Mouse (Mus musculus): ENCODE data around the gene Bcl7a. TPM values are rescaled to one million over a fixed set of nuclear protein-coding genes. Genes with fewer than 3 reads are reported as not detected.
A peak's percentile ranks its signal among the peaks of the same experiment; 100 is the strongest.

Bcl7a gene
- polyA plus RNA-seq, 1 experiment = 28.9 TPM

DNA sequence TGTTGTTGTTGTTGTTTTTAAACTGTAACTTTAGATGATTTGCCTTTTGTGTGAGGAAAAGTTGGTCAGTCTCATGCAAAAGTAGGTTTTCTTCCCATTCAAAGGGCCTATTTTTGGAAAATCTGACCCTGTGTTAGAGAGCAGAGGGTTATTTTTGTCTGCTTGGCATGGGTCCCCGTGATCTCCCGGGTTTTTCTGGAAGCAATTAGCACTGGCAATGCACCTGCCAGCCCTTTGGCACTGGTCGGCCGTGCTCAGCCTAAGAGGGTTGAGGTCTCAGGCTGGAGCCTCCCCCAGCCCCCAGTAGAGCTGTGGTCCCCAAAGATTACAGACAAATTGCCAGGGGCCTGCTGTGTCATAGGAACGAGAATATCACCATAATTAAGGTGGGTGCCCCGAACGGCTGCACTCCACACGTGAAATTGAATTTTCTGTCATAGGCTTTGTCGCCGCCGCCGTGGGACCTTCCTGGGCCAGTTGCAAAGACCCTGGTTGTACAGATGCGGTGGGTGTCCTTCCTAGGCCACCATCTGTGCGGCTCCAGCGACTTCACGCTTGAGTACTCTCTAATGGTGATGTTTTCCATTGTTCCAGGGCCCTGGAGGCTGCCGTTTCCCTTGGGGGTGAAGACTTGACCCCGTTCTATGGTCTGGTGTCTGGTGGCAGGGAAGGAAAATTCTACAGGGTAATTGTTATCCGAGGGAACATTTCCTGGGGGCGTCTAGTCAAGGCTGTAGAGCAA lies 41.7 kb upstream of the Bcl7a start:
- Histone ChIP-seq H3K4me3 (replicated peaks; ENCODE audit: insufficient read depth, low read depth, low read length) (no peak overlapping the region), H3K27me3 (ENCODE audit: control insufficient read depth, insufficient read depth, low read length) (no peaks in the 10 kb centered on the region), H3K27ac (ENCODE audit: insufficient read depth, low read length) (no peak overlapping the region), H3K4me1 (ENCODE audit: control insufficient read depth, insufficient read depth, low read length) (peaks cover 11% of the 10 kb centered on the region)
- DNase-seq = peak; percentile 72 to 81
- WGBS = 18% methylated on average over 20 of the region's 20 CpGs
- TF ChIP-seq CTCF (IDR thresholded peaks at IDR 0.05; ENCODE audit: borderline replicate concordance, insufficient read depth, low read depth, low read length) (no peak), POLR2A (IDR thresholded peaks at IDR 0.05; ENCODE audit: borderline replicate concordance, insufficient read depth, low read length) (no peak)

DNA sequence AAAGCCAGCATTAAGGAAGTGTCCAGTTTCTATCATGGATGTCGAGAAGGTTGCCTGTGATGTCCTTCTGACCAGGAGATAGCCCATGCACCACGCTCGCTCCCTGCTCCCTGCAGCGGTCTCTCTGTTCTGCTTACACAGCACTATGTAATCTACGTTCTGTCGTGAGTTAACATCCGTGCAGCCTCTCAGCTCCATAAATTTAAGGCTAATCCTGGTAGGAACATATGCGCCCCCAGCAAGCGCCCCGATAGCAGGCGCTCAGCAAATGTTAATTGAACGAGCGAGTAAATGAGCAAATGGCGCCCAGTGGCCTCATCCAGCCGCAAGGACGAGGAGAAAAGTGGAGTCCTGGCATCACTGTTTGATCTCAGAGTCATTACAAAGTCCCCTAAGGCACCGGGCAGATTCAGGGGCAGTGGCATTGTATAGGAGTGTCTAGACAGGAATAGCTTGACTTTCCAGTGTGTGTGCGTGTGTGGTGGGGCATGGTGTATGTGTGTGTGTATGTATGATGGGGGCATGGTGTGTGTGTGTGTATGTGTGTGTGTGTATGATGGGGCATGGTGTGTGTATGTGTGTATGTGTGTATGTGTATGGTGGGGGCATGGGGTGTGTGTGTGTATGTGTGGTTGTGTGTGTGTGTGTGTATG lies 35.9 kb upstream of the Bcl7a start:
- no peaks in the 10 kb centered on the region; the same call in 1 of the 2 replicates for H3K4me1 ChIP-seq (ENCODE audit: control insufficient read depth, insufficient read depth, low read length)
- WGBS = 71% methylated on average over 18 of the region's 18 CpGs
- TF ChIP-seq CTCF (IDR thresholded peaks at IDR 0.05; ENCODE audit: borderline replicate concordance, insufficient read depth, low read depth, low read length) (no peak), POLR2A (IDR thresholded peaks at IDR 0.05; ENCODE audit: borderline replicate concordance, insufficient read depth, low read length) (no peak)
- H3K27ac ChIP-seq (ENCODE audit: insufficient read depth, low read length) = no peak overlapping the region
- no peaks in the 10 kb centered on the region for H3K27me3 ChIP-seq (ENCODE audit: control insufficient read depth, insufficient read depth, low read length)
- H3K4me3 ChIP-seq (replicated peaks; ENCODE audit: insufficient read depth, low read depth, low read length) = no peak overlapping the region
- DNase-seq = no peak

DNA sequence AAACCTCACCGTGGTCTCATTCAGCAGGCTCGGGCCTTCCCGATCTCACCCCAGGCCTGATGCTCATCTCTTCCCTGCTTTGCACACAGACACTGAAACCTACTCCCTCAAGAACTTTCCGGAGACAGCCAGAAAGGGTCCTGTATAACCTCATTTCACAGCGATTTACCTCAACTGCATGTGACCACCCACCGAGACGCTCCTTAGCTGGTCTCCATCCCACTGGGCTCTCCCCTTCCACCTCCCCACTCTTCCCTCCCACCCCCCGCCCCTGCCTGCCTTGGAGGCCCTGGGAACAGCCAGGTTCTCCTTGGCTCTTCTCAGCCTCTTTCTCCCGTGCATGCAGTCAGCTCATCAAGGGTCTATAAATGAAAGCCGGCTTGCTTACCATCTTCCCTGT lies 33.8 kb upstream of the Bcl7a start:
- Histone ChIP-seq H3K27ac (ENCODE audit: insufficient read depth, low read length) (no peak overlapping the region), H3K27me3 (ENCODE audit: control insufficient read depth, insufficient read depth, low read length) (no peaks in the 10 kb centered on the region), H3K4me3 (replicated peaks; ENCODE audit: insufficient read depth, low read depth, low read length) (no peak overlapping the region), H3K4me1 (ENCODE audit: control insufficient read depth, insufficient read depth, low read length) (no peaks in the 10 kb centered on the region)
- TF ChIP-seq CTCF (IDR thresholded peaks at IDR 0.05; ENCODE audit: borderline replicate concordance, insufficient read depth, low read depth, low read length) = no peak
- no peak for TF ChIP-seq POLR2A (IDR thresholded peaks at IDR 0.05; ENCODE audit: borderline replicate concordance, insufficient read depth, low read length)
- DNase-seq = no peak
- 60% methylated on average over 10 of the region's 10 CpGs for WGBS

DNA sequence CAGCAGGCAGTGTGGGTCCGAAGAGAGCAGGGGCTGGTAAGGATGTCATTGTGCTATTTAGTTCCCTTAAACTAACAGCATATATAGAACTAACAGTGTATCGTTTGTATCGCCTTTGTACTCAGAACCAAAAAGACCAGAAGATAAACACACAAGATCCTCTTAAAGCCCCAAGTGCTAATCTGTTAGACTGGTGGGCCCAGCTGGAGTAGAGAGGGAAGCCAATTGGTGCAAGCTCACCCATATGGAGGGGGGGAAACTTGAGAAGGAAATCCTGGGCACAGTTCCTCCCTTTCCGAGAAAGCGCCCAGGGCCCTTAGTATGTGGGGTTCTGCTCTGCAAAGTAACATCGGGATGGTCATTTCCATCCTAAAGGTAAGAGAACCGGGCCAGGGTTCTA lies 33.4 kb upstream of the Bcl7a start:
- no peak overlapping the region for H3K4me3 ChIP-seq (replicated peaks; ENCODE audit: insufficient read depth, low read depth, low read length)
- DNase-seq = no peak
- TF ChIP-seq CTCF (IDR thresholded peaks at IDR 0.05; ENCODE audit: borderline replicate concordance, insufficient read depth, low read depth, low read length) (no peak), POLR2A (IDR thresholded peaks at IDR 0.05; ENCODE audit: borderline replicate concordance, insufficient read depth, low read length) (no peak)
- H3K27me3 ChIP-seq (ENCODE audit: control insufficient read depth, insufficient read depth, low read length) = no peaks in the 10 kb centered on the region
- WGBS = 73% methylated on average over 7 of the region's 7 CpGs
- H3K4me1 ChIP-seq (ENCODE audit: control insufficient read depth, insufficient read depth, low read length) = no peaks in the 10 kb centered on the region
- no peak overlapping the region for H3K27ac ChIP-seq (ENCODE audit: insufficient read depth, low read length)

DNA sequence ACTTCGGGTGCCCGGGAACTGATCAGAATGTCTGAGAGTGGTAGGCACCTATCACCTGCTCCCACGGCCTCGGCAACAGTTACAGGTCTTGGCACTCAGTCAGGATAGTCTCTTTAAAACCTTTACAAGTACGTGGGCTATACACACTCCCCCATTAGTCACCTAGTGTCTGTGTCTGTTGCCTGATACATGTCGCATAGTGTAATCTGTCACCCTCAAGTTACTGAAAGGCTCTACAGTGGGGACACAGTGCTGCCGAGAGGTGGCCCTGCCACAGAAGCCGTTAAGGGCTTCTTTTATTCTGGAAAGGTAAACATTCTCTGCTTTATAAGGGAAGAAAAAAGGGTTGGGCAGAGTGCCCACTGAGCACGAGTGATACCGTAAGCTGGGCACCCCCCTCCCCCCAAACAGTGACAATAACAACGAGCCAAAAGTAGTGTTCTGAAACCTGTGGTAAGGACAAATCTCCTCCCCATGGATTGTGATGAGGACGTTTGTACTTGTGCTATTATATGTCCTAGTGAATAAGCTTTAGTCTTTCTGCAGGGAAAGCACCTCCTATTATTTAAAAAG lies 30.5 kb upstream of the Bcl7a start:
- TF ChIP-seq CTCF (IDR thresholded peaks at IDR 0.05; ENCODE audit: borderline replicate concordance, insufficient read depth, low read depth, low read length) (no peak), POLR2A (IDR thresholded peaks at IDR 0.05; ENCODE audit: borderline replicate concordance, insufficient read depth, low read length) (no peak)
- 69% methylated on average over 12 of the region's 12 CpGs for WGBS
- no peak for DNase-seq
- Histone ChIP-seq H3K27me3 (ENCODE audit: control insufficient read depth, insufficient read depth, low read length) (no peaks in the 10 kb centered on the region), H3K27ac (ENCODE audit: insufficient read depth, low read length) (no peak overlapping the region), H3K4me1 (ENCODE audit: control insufficient read depth, insufficient read depth, low read length) (no peaks in the 10 kb centered on the region), H3K4me3 (replicated peaks; ENCODE audit: insufficient read depth, low read depth, low read length) (no peak overlapping the region)

DNA sequence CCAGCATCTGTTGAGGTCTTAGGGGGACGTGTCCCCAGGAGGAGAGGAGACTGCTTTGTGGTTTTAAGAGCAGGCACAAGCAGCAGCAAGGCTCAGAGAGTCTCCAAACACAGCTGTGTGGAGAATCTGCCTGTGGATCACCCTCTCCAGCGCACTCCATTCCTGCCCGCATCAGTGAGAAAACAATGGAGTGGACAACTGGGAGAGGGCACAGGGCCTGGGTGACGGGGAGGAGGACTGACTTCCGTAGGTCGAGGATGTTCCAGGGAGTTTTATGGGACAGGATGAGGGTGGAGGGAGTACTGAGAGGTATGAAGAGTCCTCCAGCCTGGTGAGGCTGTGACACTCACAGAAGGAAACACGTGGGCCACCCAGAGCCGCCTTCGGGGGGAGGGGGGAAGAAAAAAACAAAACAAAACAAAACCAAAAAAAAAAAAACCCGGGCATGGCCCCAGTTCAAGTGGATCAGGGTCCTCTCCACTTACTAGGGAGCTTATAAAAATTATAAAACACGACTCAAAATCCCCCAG lies 29.7 kb upstream of the Bcl7a start:
- no peak overlapping the region for H3K4me3 ChIP-seq (replicated peaks; ENCODE audit: insufficient read depth, low read depth, low read length)
- no peak for TF ChIP-seq CTCF (IDR thresholded peaks at IDR 0.05; ENCODE audit: borderline replicate concordance, insufficient read depth, low read depth, low read length)
- no peak for TF ChIP-seq POLR2A (IDR thresholded peaks at IDR 0.05; ENCODE audit: borderline replicate concordance, insufficient read depth, low read length)
- H3K4me1 ChIP-seq (ENCODE audit: control insufficient read depth, insufficient read depth, low read length) = no peaks in the 10 kb centered on the region
- no peak overlapping the region for H3K27ac ChIP-seq (ENCODE audit: insufficient read depth, low read length)
- 66% methylated on average over 11 of the region's 11 CpGs for WGBS
- DNase-seq = no peak
- no peaks in the 10 kb centered on the region for H3K27me3 ChIP-seq (ENCODE audit: control insufficient read depth, insufficient read depth, low read length)

DNA sequence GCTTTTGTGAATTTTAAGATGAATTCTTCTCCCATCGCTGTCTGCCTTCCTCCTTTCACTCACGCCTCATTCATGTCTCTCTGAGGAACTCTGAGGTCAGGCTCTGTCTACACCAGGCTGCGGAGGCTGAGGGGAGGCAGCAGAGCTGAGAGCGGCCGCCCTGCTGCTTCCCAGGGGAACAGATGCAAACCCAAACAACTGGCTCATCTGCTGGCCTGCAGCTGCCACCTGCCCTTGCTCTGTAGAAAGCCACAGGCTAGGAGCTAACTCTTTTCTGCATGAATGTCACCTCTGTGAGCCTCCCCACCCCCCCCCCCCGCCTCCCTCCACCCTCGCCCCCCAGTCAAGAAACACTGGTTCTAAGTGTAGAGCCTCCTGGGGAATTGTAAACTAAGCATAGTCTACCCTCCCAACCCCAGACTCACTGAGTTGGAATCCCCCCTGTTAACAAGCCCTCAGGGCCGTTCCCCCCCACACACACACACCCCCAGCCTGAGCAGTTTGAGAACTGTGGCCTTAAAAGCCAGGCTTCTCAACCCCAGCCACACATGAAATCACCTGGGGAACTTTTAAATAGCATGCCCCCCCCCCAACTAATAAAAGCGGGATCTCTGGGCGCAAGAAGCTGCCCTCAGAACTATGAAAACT lies 28.3 kb upstream of the Bcl7a start:
- TF ChIP-seq CTCF (IDR thresholded peaks at IDR 0.05; ENCODE audit: borderline replicate concordance, insufficient read depth, low read depth, low read length) (no peak), POLR2A (IDR thresholded peaks at IDR 0.05; ENCODE audit: borderline replicate concordance, insufficient read depth, low read length) (no peak)
- Histone ChIP-seq H3K27ac (ENCODE audit: insufficient read depth, low read length) (no peak overlapping the region), H3K4me3 (replicated peaks; ENCODE audit: insufficient read depth, low read depth, low read length) (no peak overlapping the region), H3K27me3 (ENCODE audit: control insufficient read depth, insufficient read depth, low read length) (no peaks in the 10 kb centered on the region), H3K4me1 (ENCODE audit: control insufficient read depth, insufficient read depth, low read length) (no peaks in the 10 kb centered on the region)
- WGBS = 67% methylated on average over 10 of the region's 10 CpGs
- no peak for DNase-seq

Data from cerebellum, adult 2 months (tissue).